Mouse (Mus musculus) liver, embryonic 13.5 days (tissue): Measurements from ENCODE around the gene Ugt1a6a. TPM values are rescaled to one million over a fixed set of nuclear protein-coding genes. Genes with fewer than 3 reads are reported as not detected.
"Not testable (repeated sequence)": the region's sequence is repeated elsewhere in the genome, so short reads cannot be mapped to it uniquely, and the experiment has no call there.

Experiments
- ATAC-seq: fragments of 200-750 bp; cut with Nextera tagmentation; 2 replicates; pipeline ENCODE4 v1.8.0; 2017; ENCODE audit warnings: low read depth, mild to moderate bottlenecking, moderate number of reproducible peaks, moderate library complexity
- DNase-seq: peaks from one replicate; pipeline ENCODE4 v3.0.0; 2022
- H3K27ac ChIP-seq: fragments of 300-500 bp; sonication (generic); 2 replicates; pipeline ENCODE4 v1.5.1; 2015; ENCODE audit warnings: moderate library complexity, mild to moderate bottlenecking, inconsistent platforms
- H3K27me3 ChIP-seq: fragments of 300-500 bp; sonication (generic); 2 replicates; pipeline ENCODE4 v1.6.1; 2015; ENCODE audit warnings: mild to moderate bottlenecking, inconsistent platforms
- H3K36me3 ChIP-seq: fragments of 300-500 bp; sonication (generic); 2 replicates; pipeline ENCODE4 v1.6.1; 2015; ENCODE audit warnings: mild to moderate bottlenecking, inconsistent platforms
- H3K4me1 ChIP-seq: fragments of 300-500 bp; sonication (generic); replicated peaks from 2 replicates; pipeline ENCODE4 v1.6.1; 2015; ENCODE audit warnings: inconsistent platforms
- H3K4me2 ChIP-seq: fragments of 300-500 bp; sonication (generic); 2 replicates; pipeline ENCODE4 v1.6.1; 2015; ENCODE audit warnings: inconsistent platforms, mild to moderate bottlenecking, moderate library complexity
- H3K4me3 ChIP-seq: fragments of 300-500 bp; sonication (generic); replicated peaks from 2 replicates; pipeline ENCODE4 v1.5.1; 2015; ENCODE audit warnings: mild to moderate bottlenecking, inconsistent platforms
- H3K9ac ChIP-seq: fragments of 300-500 bp; sonication (generic); 2 replicates; pipeline ENCODE4 v1.6.1; 2015; ENCODE audit warnings: mild to moderate bottlenecking, inconsistent platforms
- H3K9me3 ChIP-seq: fragments of 300-500 bp; sonication (generic); replicated peaks from 2 replicates; pipeline ENCODE4 v1.6.1; 2016; ENCODE audit warnings: inconsistent platforms
- WGBS: fragments of 180-500 bp; shearing (Covaris S2); methylation state at CpG from one replicate; pipeline ENCODE4 v1.1.7; 2015; ENCODE audit not compliant: insufficient replicate concordance; 5-methylcytosine and 5-hydroxymethylcytosine counted together
- polyA plus RNA-seq: library from polyadenylated mRNA; unstranded; fragments of >200 nt; fragmentation: Nextera tagmentation; extraction: Ambion mirVana; gene quantifications from 2 replicates; pipeline ENCODE4 v1.2.1, GENCODE M21; 2015

The Ugt1a6a gene
- polyA plus RNA-seq, 1 experiment from 2014 or later: 3.4 TPM

GRCm38 (mm10) chr1:88137264-88137663 is 2.7 kb downstream of the Ugt1a6a start:
- DNase-seq (no peak), ATAC-seq (no peak)
- H3K36me3 ChIP-seq: no peaks in the 10 kb centered on the region
- no peak overlapping the region for H3K4me2 ChIP-seq
- H3K4me3 ChIP-seq: no peak overlapping the region
- 75% methylated on average over 3 of the region's 3 CpGs for WGBS
- no peak overlapping the region for H3K9ac ChIP-seq
- H3K27me3 ChIP-seq: no peaks in the 10 kb centered on the region
- H3K9me3 ChIP-seq: no peaks in the 10 kb centered on the region
- no peak overlapping the region for H3K27ac ChIP-seq
- H3K4me1 ChIP-seq: peaks cover 26% of the 10 kb centered on the region

- Histone ChIP-seq H3K27ac (no peak overlapping the region), H3K4me2 (no peak overlapping the region), H3K9ac (no peak overlapping the region), H3K27me3 (no peaks in the 10 kb centered on the region), H3K9me3 (no peaks in the 10 kb centered on the region), H3K4me3 (no peak overlapping the region), H3K36me3 (no peaks in the 10 kb centered on the region), H3K4me1 (peaks cover 26% of the 10 kb centered on the region)
- 74% methylated on average over 1 of the region's 1 CpGs for WGBS
- ATAC-seq (no peak), DNase-seq (no peak)
Observed at GRCm38 (mm10) chr1:88138145-88138544, 3.5 kb downstream of the Ugt1a6a start.

GRCm38 (mm10) chr1:88140492-88140891 is 5.9 kb downstream of the Ugt1a6a start:
- not testable (repeated sequence) for DNase-seq, H3K9ac ChIP-seq, H3K4me2 ChIP-seq

GRCm38 (mm10) chr1:88143966-88144675 is 9.5 kb downstream of the Ugt1a6a start:
- H3K27me3 ChIP-seq, DNase-seq, H3K9ac ChIP-seq, H3K27ac ChIP-seq, H3K4me2 ChIP-seq, H3K4me3 ChIP-seq, ATAC-seq, H3K9me3 ChIP-seq, H3K36me3 ChIP-seq: not testable (repeated sequence)
- 2% methylated on average over 5 of the region's 5 CpGs for WGBS
- H3K4me1 ChIP-seq: peaks cover 11% of the 10 kb centered on the region

More at GRCm38 (mm10) chr1:88140492-88140891, 5.9 kb downstream of the Ugt1a6a start:
- 28% methylated on average over 1 of the region's 1 CpGs for WGBS
- H3K27ac ChIP-seq, H3K4me3 ChIP-seq, H3K36me3 ChIP-seq, H3K27me3 ChIP-seq, H3K9me3 ChIP-seq: not testable (repeated sequence)
- ATAC-seq: peak; percentile 99
- peaks cover 15% of the 10 kb centered on the region for H3K4me1 ChIP-seq

- ATAC-seq, H3K4me3 ChIP-seq, H3K36me3 ChIP-seq, H3K27ac ChIP-seq, DNase-seq, H3K9me3 ChIP-seq, H3K4me1 ChIP-seq, H3K4me2 ChIP-seq, H3K9ac ChIP-seq, H3K27me3 ChIP-seq: not testable (repeated sequence)
- WGBS: 55% methylated on average over 2 of the region's 2 CpGs
Observed at GRCm38 (mm10) chr1:88145278-88145677, 10.7 kb downstream of the Ugt1a6a start.

GRCm38 (mm10) chr1:88150133-88150532 is 15.5 kb downstream of the Ugt1a6a start:
- not testable (repeated sequence) for DNase-seq, H3K27ac ChIP-seq, H3K4me1 ChIP-seq, H3K27me3 ChIP-seq, H3K4me3 ChIP-seq, H3K9me3 ChIP-seq, ATAC-seq, H3K36me3 ChIP-seq, H3K4me2 ChIP-seq, H3K9ac ChIP-seq
- 68% methylated on average over 2 of the region's 2 CpGs for WGBS

GRCm38 (mm10) chr1:88158430-88158829 is 23.8 kb downstream of the Ugt1a6a start:
- no peak overlapping the region for H3K9ac ChIP-seq
- no peaks in the 10 kb centered on the region for H3K4me1 ChIP-seq
- DNase-seq (no peak), ATAC-seq (no peak)
- no peaks in the 10 kb centered on the region for H3K36me3 ChIP-seq
- H3K9me3 ChIP-seq: no peaks in the 10 kb centered on the region
- no peak overlapping the region for H3K4me3 ChIP-seq
- 37% methylated on average over 2 of the region's 2 CpGs for WGBS
- H3K4me2 ChIP-seq: no peak overlapping the region
- H3K27ac ChIP-seq: no peak overlapping the region
- H3K27me3 ChIP-seq: no peaks in the 10 kb centered on the region

GRCm38 (mm10) chr1:88165711-88166110 is 31.1 kb downstream of the Ugt1a6a start, which contains the start of gene Ugt1a5:
Gene Ugt1a5, plus strand, starts transcription at chr1:88166012.
- WGBS: 63% methylated on average over 5 of the region's 5 CpGs
- no peaks in the 10 kb centered on the region for H3K36me3 ChIP-seq
- no peak for ATAC-seq

GRCm38 (mm10) chr1:88172190-88172589 is 37.6 kb downstream of the Ugt1a6a start:
- H3K9ac ChIP-seq, H3K27ac ChIP-seq, H3K4me1 ChIP-seq, DNase-seq, H3K36me3 ChIP-seq, H3K27me3 ChIP-seq, H3K4me2 ChIP-seq, H3K4me3 ChIP-seq, ATAC-seq: not testable (repeated sequence)
- 58% methylated on average over 6 of the region's 7 CpGs for WGBS
- H3K9me3 ChIP-seq: peaks cover 10% of the 10 kb centered on the region

More at GRCm38 (mm10) chr1:88165711-88166110, 31.1 kb downstream of the Ugt1a6a start, which contains the start of gene Ugt1a5:
- Histone ChIP-seq H3K9ac (no peak within 1 kb of the TSS), H3K4me3 (no peak within 1 kb of the TSS), H3K4me2 (no peak within 1 kb of the TSS), H3K27me3 (no peaks in the 10 kb centered on the region), H3K27ac (no peak within 1 kb of the TSS), H3K4me1 (no peaks in the 10 kb centered on the region), H3K9me3 (no peaks in the 10 kb centered on the region)
- no peak for DNase-seq

- Histone ChIP-seq H3K4me2 (no peak overlapping the region), H3K9ac (no peak overlapping the region), H3K36me3 (no peaks in the 10 kb centered on the region), H3K27me3 (no peaks in the 10 kb centered on the region), H3K9me3 (peaks cover 16% of the 10 kb centered on the region), H3K27ac (no peak overlapping the region), H3K4me3 (no peak overlapping the region), H3K4me1 (no peaks in the 10 kb centered on the region)
- ATAC-seq (no peak), DNase-seq (no peak)
- 72% methylated on average over 1 of the region's 1 CpGs for WGBS
Observed at GRCm38 (mm10) chr1:88179657-88180056, 45.0 kb downstream of the Ugt1a6a start.

GRCm38 (mm10) chr1:88186325-88186935 is 51.8 kb downstream of the Ugt1a6a start:
- H3K4me3 ChIP-seq: no peak overlapping the region
- H3K9me3 ChIP-seq: no peaks in the 10 kb centered on the region
- H3K4me1 ChIP-seq: no peaks in the 10 kb centered on the region
- WGBS: 63% methylated on average over 5 of the region's 5 CpGs
- no peak overlapping the region for H3K27ac ChIP-seq
- no peaks in the 10 kb centered on the region for H3K27me3 ChIP-seq
- ATAC-seq: no peak
- no peaks in the 10 kb centered on the region for H3K36me3 ChIP-seq
- H3K9ac ChIP-seq: no peak overlapping the region
- H3K4me2 ChIP-seq: no peak overlapping the region
- DNase-seq: no peak

- 63% methylated on average over 3 of the region's 3 CpGs for WGBS
- Histone ChIP-seq H3K27me3 (no peaks in the 10 kb centered on the region), H3K9me3 (no peaks in the 10 kb centered on the region), H3K27ac (no peak overlapping the region), H3K36me3 (no peaks in the 10 kb centered on the region), H3K9ac (no peak overlapping the region), H3K4me2 (no peak overlapping the region), H3K4me1 (no peaks in the 10 kb centered on the region), H3K4me3 (no peak overlapping the region)
- ATAC-seq (no peak), DNase-seq (no peak)
Observed at GRCm38 (mm10) chr1:88192136-88192535, 57.5 kb downstream of the Ugt1a6a start.
